9 mouse cellular contexts compared by ENCODE assay signal in the genomic region with DNA sequence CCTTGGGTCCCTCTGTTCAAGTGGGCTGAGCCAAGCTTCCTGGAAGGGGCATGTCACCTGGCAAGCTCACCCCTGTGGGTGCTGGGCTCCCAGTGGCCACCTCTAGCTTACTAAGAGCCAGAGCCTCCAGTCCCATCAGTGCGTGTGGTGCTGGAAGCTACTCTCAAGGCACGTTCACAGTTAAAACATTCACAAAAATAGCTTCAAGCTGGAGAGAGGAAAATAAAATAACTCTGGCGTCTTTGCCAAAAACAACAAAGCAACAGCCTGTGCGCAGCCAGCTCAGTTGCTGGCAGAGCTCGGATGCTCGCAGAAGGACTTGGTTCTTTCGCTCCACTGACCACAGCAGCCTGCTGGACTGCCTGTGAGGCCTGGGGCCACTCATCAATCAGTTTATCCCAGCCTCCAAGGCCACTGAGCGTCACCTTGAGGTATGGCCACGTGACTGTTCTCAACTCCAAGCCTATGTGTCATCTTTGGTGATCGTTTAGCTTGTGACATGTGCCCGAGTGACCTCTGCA. TPM values are rescaled to one million over a fixed set of nuclear protein-coding genes. Genes with fewer than 3 reads are reported as not detected.
DNase-seq lines count a peak whose midpoint lies in the region; ATAC-seq and TF ChIP-seq lines count a peak whose summit lies in the region.
"Had no signal": no experiment of that assay in that cellular context is flagged by ENCODE, and none has a peak within 500 bp of the region (broad histone marks: within the 10 kb centered on the region; RNA-seq: fewer than 3 reads in every experiment).

No protein-coding gene starts in this region.

- peak; percentile 58 for DNase-seq in 3134 (ENCODE audit: extremely low read depth, insufficient read length, low spot score)
- DNase-seq in adrenal gland, adult (ENCODE audit: inconsistent age in 2 of 2, low spot score in 1 of 2) = peak; percentile 92 to 96
- peak; percentile 21 for DNase-seq in embryo, embryonic 11 days
- peak; percentile 41 to 54 for DNase-seq in layer of hippocampus, postnatal 36 days
- DNase-seq in ovary, adult 18-20 months (ENCODE audit: low spot score) = peak; percentile 73
- DNase-seq in stomach, postnatal 0 days (ENCODE audit: low spot score) = no peak
- DNase-seq in spleen, adult 12 weeks (ENCODE audit: low spot score) = no peak

- TF ChIP-seq EP300 in stomach, postnatal 0 days (optimal IDR thresholded peaks at IDR 0.05) = no peak

- no peak overlapping the region for H3K9ac ChIP-seq in hindbrain, embryonic 13.5 days
- H3K9ac ChIP-seq in stomach, postnatal 0 days (ENCODE audit: low read length) = no peak overlapping the region

- H3K9me3 ChIP-seq in hindbrain, embryonic 13.5 days = no peaks in the 10 kb centered on the region
- H3K9me3 ChIP-seq in stomach, postnatal 0 days (ENCODE audit: control insufficient read depth, low read length) = no peaks in the 10 kb centered on the region

- no peaks in the 10 kb centered on the region for H3K27me3 ChIP-seq in hindbrain, embryonic 13.5 days
- H3K27me3 ChIP-seq in stomach, postnatal 0 days (ENCODE audit: control insufficient read depth, insufficient read depth, low read length) = no peaks in the 10 kb centered on the region

- H3K4me3 ChIP-seq in hindbrain, embryonic 13.5 days = no peak overlapping the region
- no peak overlapping the region for H3K4me3 ChIP-seq in stomach, postnatal 0 days (ENCODE audit: low read depth, low read length)

- H3K27ac ChIP-seq in hindbrain, embryonic 13.5 days = peak overlapping the region; percentile 30; the same call in 1 of the 2 replicates
- H3K27ac ChIP-seq in stomach, postnatal 0 days (replicated peaks) = no peak overlapping the region

- 49% methylated on average over 11 of the region's 11 CpGs for WGBS in hindbrain, embryonic 13.5 days
- WGBS in stomach, postnatal 0 days = 51% methylated on average over 11 of the region's 11 CpGs

- no peaks in the 10 kb centered on the region for H3K36me3 ChIP-seq in hindbrain, embryonic 13.5 days
- no peaks in the 10 kb centered on the region for H3K36me3 ChIP-seq in stomach, postnatal 0 days (ENCODE audit: control insufficient read depth, insufficient read depth, low read length)

- no peak overlapping the region for H3K4me2 ChIP-seq in hindbrain, embryonic 13.5 days
- no peak overlapping the region for H3K4me2 ChIP-seq in stomach, postnatal 0 days (replicated peaks; ENCODE audit: low read depth)

- ATAC-seq in hindbrain, embryonic 13.5 days (ENCODE audit: low FRiP score) = no peak
- ATAC-seq in stomach, postnatal 0 days (ENCODE audit: low FRiP score, low TSS enrichment) = no peak

- H3K4me1 ChIP-seq in hindbrain, embryonic 13.5 days (replicated peaks) = peaks cover 8% of the 10 kb centered on the region; the same call in 1 of the 2 replicates
- no peaks in the 10 kb centered on the region for H3K4me1 ChIP-seq in stomach, postnatal 0 days (replicated peaks; ENCODE audit: control insufficient read depth, insufficient read depth)

- no peak for TF ChIP-seq CTCF in stomach, postnatal 0 days (IDR thresholded peaks at IDR 0.05; ENCODE audit: low read depth)

RNA-seq across cellular contexts. Expression of gene Spaca3, which starts 19.0 kb away (rescaled TPM):
- polyA plus RNA-seq in hindbrain, embryonic 13.5 days (2015; fragmentation: Nextera tagmentation; extraction: Ambion mirVana) = not detected in 2 replicates
- not detected for total RNA-seq in layer of hippocampus, postnatal 36 days (2021)
- polyA plus RNA-seq in stomach, postnatal 0 days (2015; fragmentation: Nextera tagmentation; extraction: Ambion mirVana) = 0.35 and 0.44 TPM in 2 replicates
- polyA plus RNA-seq: small intestine, adult 2 months had no signal

Comparison
In these comparisons a context has a peak if more than half of its experiments do, and no peak if none do; other contexts are left out.
1. DNase-seq: peak in 3134 (single experiment), adrenal gland, adult (2 of 2), embryo, embryonic 11 days (single experiment), layer of hippocampus, postnatal 36 days (2 of 2) and ovary, adult 18-20 months (single experiment); none in stomach, postnatal 0 days (single experiment) and spleen, adult 12 weeks (single experiment).